Mouse (Mus musculus) bone marrow macrophage, adult 2 months (primary cell): ENCODE data around the gene Rpusd2. TPM values are rescaled to one million over a fixed set of nuclear protein-coding genes. Genes with fewer than 3 reads are reported as not detected.

Source experiments
- H3K27ac ChIP-seq: 2 replicates; pipeline ENCODE4 v1.5.1; 2012; ENCODE audit warnings: low read depth, low read length; ENCODE audit not compliant: insufficient read depth
- H3K4me1 ChIP-seq: 2 replicates; pipeline ENCODE4 v1.6.1; 2012; ENCODE audit warnings: low read length; ENCODE audit not compliant: control insufficient read depth, insufficient read depth
- H3K4me3 ChIP-seq: 2 replicates; pipeline ENCODE4 v1.5.1; 2012; ENCODE audit warnings: mild to moderate bottlenecking, low read length, moderate library complexity; ENCODE audit not compliant: insufficient read depth
- CTCF ChIP-seq: IDR thresholded peaks from 2 replicates; pipeline ENCODE4 v1.5.1; 2012; ENCODE audit warnings: low read depth, mild to moderate bottlenecking, low read length, moderate library complexity
- POLR2A ChIP-seq: IDR thresholded peaks from 2 replicates; pipeline ENCODE4 v1.6.1; 2012; ENCODE audit warnings: mild to moderate bottlenecking, low read depth, low read length, borderline replicate concordance
- polyA plus RNA-seq: library from polyadenylated mRNA; stranded (reverse); fragments of >200 nt; gene quantifications from 2 replicates; pipeline ENCODE4 v1.2.4, GENCODE M21; 2012; ENCODE audit not compliant: missing spikeins, insufficient read depth, insufficient read length

The Rpusd2 gene
- polyA plus RNA-seq, 1 experiment = 1.9 TPM

DNA sequence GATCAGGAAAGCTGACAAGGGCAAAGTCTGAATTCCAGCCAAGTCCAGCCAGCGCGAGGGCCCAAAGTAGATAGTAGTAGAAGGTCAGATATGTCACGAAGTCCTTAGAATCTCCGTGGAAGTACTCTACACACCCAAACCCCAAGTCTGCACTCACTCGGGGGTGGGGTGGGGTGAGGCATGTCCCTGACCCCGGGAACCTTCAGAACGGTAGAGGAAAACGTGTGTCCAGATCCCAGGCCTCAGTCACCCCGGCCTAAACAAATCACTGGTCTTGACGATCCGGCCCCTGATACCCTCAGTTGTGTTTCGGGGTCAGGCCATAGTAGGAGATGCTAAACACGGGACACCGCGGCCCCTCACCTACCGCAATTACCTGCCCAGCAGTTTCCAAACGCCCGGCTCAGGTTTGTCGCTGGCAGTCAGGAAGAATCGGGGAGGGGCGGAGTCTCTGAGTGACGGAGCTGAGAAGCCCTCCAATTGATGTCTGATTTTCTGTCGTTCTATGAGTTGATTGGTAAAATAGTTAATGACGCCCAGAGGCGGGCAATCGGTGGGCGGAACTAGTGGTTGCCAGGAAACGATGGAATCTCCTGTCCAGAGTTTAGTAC, 5.5 kb upstream of the Rpusd2 start, which contains the start of gene Ccdc32:
TSS of gene Ccdc32 (minus strand) at position 453 of the 611 bp plus-strand sequence.
- Histone ChIP-seq H3K27ac (0 out of 2 replicates have a peak within 1 kb of the TSS, but pooled peaks have one; percentile 1), H3K4me1 (peaks cover 15% of the 10 kb centered on the region), H3K4me3 (peak within 1 kb of the TSS; percentile 87)
- TF ChIP-seq POLR2A = no peak
- no peak for TF ChIP-seq CTCF

DNA sequence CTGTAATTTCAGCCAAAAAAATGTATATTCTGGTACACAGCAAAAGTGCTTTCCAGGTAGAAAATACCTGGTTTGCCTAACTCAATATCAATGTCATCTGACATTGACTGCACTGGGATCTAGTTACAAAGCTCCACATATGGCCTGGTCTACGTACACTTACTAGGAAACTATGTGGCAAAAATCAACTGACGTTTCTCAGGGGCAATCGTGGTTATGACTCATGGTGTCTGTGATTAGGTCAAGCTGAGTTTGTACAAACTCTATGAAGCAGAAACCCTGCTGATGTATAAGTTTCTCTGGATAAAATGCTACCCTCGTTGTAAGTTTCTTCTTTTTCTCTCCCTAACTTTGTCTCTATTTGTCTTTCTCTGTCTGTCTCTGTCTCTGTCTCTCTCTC, 2.4 kb upstream of the Rpusd2 start:
- no peak overlapping the region for H3K4me3 ChIP-seq
- no peak overlapping the region for H3K27ac ChIP-seq
- TF ChIP-seq CTCF (no peak), POLR2A (no peak)
- peaks cover 12% of the 10 kb centered on the region for H3K4me1 ChIP-seq

DNA sequence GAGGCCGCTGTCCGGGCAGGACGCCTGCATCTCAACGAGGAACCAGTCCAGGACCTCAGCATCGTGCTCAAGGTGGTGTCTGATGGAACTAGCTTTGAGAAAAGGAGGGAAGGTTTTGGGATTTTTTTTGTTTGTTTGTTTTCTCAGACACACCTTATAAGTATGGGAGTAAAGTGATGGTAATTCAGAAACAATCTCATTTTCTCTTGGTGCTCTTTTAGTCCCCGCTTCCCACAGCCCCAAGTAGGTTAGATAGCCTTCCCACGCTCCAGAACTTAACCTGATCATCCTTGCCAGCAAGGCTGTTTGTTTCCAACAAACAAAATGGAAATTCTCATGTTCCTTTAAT, 781 bp downstream of the Rpusd2 start:
- H3K4me1 ChIP-seq = no peaks in the 10 kb centered on the region
- no peak overlapping the region for H3K27ac ChIP-seq
- H3K4me3 ChIP-seq = peak overlapping the region; percentile 69
- TF ChIP-seq POLR2A (no peak), CTCF (no peak)

GRCm38 (mm10) chr2:119040882-119041281, 6.3 kb downstream of the Rpusd2 start:
- Histone ChIP-seq H3K27ac (no peak overlapping the region), H3K4me3 (no peak overlapping the region), H3K4me1 (peaks cover 9% of the 10 kb centered on the region)
- TF ChIP-seq CTCF = no peak
- TF ChIP-seq POLR2A = no peak

DNA sequence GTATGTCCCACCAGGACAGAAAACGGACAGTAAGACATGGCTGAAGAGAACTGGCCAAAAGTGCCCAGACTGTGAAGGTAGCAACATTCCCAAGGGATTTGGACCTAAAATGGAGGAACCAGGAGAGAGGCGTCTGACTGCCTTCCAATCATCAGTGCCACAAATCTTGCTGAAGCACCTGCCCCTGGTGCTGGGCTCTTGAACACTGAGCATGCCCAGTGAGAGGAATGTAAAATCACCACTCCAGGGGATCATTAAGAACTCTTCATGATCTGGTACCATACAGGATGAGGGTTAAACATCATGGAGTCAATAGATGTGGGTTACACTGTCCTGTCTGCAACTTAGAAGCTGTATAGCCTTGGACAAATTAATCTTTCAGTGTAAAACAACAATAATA, 10.6 kb downstream of the Rpusd2 start:
- peaks cover 11% of the 10 kb centered on the region for H3K4me1 ChIP-seq
- no peak overlapping the region for H3K27ac ChIP-seq
- TF ChIP-seq CTCF (no peak), POLR2A (no peak)

DNA sequence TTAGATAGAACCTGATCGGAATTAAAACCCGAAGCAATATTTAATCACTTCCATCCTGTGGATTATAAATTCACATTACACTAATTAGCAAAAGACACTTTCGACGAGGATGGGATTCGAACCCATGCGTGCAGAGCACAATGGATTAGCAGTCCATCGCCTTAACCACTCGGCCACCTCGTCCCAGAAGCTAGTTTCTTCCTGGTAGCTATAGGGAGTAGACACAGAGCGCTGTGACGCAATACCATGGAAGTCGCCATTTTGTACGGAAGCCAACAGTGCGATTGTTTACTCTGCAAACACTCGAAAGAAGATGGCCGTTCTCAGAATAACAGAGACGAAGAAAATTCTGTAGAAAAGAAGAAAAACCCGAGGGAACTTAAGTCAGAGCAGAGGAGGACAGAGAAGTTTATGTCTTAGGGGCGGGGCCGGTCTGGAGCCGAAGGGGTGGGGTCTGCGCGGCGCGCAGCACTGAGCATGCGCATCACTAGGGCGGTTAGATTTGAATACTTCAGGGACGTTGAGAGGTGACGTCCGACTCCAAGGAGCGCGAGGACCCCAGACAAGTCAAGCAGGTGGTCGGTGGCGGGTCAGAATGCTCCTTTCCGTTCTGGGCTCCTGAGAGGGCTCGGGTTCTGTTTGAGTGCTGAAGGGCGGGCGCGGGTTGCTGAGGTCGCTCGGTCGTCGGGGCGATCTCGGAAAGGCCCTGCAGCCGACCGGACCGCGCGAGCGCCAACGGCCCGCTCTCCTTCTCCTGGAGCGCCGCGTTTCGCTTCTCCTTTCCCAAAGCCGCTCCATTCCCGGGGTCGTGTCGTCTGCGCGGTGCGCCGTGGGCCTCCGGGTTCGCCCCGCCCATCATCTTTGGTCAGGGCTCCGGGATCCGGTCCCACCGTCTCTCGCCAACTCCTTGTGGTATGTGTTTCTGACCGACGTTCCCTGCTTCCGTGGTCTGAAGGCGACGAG, 12.3 kb downstream of the Rpusd2 start, which contains the start of gene Knl1:
TSS of gene Knl1 (plus strand) at position 471 of the 963 bp plus-strand sequence.
- Histone ChIP-seq H3K27ac (peak within 1 kb of the TSS; percentile 77), H3K4me3 (peak within 1 kb of the TSS; percentile 79), H3K4me1 (peaks cover 9% of the 10 kb centered on the region)
- TF ChIP-seq CTCF (no peak), POLR2A (no peak)

More for the DNA sequence above, 10.6 kb downstream of the Rpusd2 start:
- no peak overlapping the region for H3K4me3 ChIP-seq

DNA sequence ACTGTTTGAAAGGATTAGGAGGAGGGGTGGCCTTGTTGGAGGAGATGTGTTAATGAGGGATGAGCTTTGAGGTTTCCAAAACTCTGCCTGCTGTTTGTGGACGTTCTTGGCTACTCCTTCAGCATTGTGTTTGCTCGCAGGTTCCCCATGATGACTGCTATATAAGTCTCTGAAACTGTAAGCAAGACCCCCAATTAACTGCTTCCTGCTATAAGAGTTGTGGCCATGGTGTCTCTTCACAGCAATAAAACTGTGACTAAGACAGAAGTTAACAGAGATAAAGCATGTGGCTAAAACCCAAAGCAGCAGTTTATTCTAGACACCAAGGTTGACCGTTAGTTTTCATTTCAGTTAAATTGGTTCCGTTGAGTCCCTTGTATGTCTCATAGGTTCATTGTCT, 13.3 kb downstream of the Rpusd2 start:
- H3K27ac ChIP-seq = no peak overlapping the region

DNA sequence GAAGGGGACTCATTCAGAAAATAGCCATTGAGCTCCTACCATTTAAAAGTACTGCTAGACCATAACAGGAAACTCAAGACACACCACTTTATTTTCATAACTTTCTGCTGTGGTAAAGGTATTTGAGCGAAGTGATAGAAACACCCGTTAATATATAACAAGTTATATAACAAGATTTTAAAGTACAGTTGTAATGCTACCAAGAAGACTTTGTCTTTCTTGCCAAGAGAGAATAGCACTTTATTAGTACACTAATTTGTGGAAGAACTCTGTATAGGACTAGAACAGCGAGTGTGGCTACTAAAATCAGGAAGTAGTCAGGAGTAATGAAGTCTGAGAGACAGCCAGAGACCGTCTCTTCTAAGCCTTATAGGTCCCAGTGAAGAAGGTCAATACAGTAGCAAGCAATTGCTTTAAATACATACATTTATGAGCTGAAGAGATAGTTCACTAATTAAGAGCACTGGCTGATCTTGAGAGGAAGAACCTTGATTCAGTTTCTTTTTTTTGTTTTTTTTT, 15.6 kb downstream of the Rpusd2 start:
- Histone ChIP-seq H3K27ac (no peak overlapping the region), H3K4me3 (no peak overlapping the region), H3K4me1 (peaks cover 7% of the 10 kb centered on the region; the same call in 1 of the 2 replicates)
- TF ChIP-seq CTCF (no peak), POLR2A (no peak)

More for the DNA sequence above, 13.3 kb downstream of the Rpusd2 start:
- peak overlapping the region; percentile 79 for H3K4me3 ChIP-seq
- H3K4me1 ChIP-seq = peaks cover 7% of the 10 kb centered on the region; the same call in 1 of the 2 replicates
- no peak for TF ChIP-seq POLR2A
- TF ChIP-seq CTCF = no peak

DNA sequence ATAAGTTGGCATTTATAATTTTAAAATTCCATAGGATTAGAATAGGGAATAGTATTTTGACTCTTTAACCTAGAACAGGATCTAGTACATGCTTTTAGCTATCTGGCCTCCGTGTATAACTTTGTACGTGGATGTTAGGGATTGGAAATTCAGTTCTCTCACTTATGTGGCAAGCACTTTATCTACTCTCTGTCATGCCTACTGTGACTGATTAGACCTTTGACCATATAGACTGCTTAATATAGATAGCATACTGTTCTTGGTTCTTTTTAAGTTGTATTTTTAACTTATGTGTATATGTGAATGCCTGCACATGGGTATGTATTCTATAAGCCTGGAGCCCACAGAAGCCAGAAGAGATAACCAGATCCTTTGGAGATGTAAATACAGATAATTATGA, 25.5 kb downstream of the Rpusd2 start:
- TF ChIP-seq POLR2A (no peak), CTCF (no peak)
- H3K27ac ChIP-seq = no peak overlapping the region
- no peaks in the 10 kb centered on the region for H3K4me1 ChIP-seq
- H3K4me3 ChIP-seq = no peak overlapping the region
